8 mouse cellular contexts compared by ENCODE assay signal in genomic region chr19:7417911-7418849, GRCm38 (mm10). TPM values are rescaled to one million over a fixed set of nuclear protein-coding genes. Genes with fewer than 3 reads are reported as not detected.
A peak's percentile ranks its signal among the peaks of the same experiment; 100 is the strongest.
DNase-seq lines count a peak whose midpoint lies in the region; ATAC-seq and TF ChIP-seq lines count a peak whose summit lies in the region.

No protein-coding gene starts in this region.

- peak overlapping the region; percentile 55 for H3K4me3 ChIP-seq in cortical plate, adult 2 months (ENCODE audit: insufficient read depth, low read length)
- H3K4me3 ChIP-seq in limb, embryonic 12.5 days (replicated peaks) = peak overlapping the region; percentile 90
- peak overlapping the region; percentile 78 for H3K4me3 ChIP-seq in midbrain, embryonic 12.5 days

- peak; percentile 54 for DNase-seq in adrenal gland, adult 8-10 months
- peak; percentile 82 for DNase-seq in gastrocnemius, postnatal 14 days
- peak; percentile 81 for DNase-seq in induced T-regulatory cell, adult 2 months (ENCODE audit: low read depth)
- peak; percentile 57 for DNase-seq in skeletal muscle tissue, adult 2 months (ENCODE audit: low read depth, low spot score)
- peak; percentile 76 for DNase-seq in yolk sac, embryonic 10.5 days (ENCODE audit: low spot score)

- peak overlapping the region; percentile 77 for H3K4me2 ChIP-seq in limb, embryonic 12.5 days
- H3K4me2 ChIP-seq in midbrain, embryonic 12.5 days (replicated peaks) = peak overlapping the region; percentile 80

- ATAC-seq in limb, embryonic 12.5 days (ENCODE audit: insufficient number of reproducible peaks, insufficient read depth, low FRiP score, low TSS enrichment, low read depth) = peak; percentile 52
- peak; percentile 53 for ATAC-seq in midbrain, embryonic 12.5 days (ENCODE audit: low FRiP score, low read depth)

- no peak overlapping the region for H3K27ac ChIP-seq in cortical plate, adult 2 months (ENCODE audit: insufficient read depth, low read length)
- H3K27ac ChIP-seq in limb, embryonic 12.5 days = peak overlapping the region; percentile 97
- H3K27ac ChIP-seq in midbrain, embryonic 12.5 days (replicated peaks) = peak overlapping the region; percentile 98

- H3K36me3 ChIP-seq in limb, embryonic 12.5 days = peaks cover 38% of the 10 kb centered on the region
- H3K36me3 ChIP-seq in midbrain, embryonic 12.5 days = peaks cover 32% of the 10 kb centered on the region

- under 1% methylated on average over 51 of the region's 59 CpGs for WGBS in limb, embryonic 12.5 days
- under 1% methylated on average over 31 of the region's 59 CpGs for WGBS in midbrain, embryonic 12.5 days

- peak; percentile 30 for TF ChIP-seq CTCF in cortical plate, adult 2 months (IDR thresholded peaks at IDR 0.05; ENCODE audit: extremely low read depth, insufficient read depth, low read length)

- peak overlapping the region; percentile 99 for H3K9ac ChIP-seq in limb, embryonic 12.5 days (replicated peaks)
- peak overlapping the region; percentile 100 for H3K9ac ChIP-seq in midbrain, embryonic 12.5 days (replicated peaks)

- intact Hi-C loops in gastrocnemius, postnatal 14 days (cut with DNase I; ENCODE audit: low total_unique reads) = loop anchor here (5.0 kb wide), 1 partner anchor 151 kb away; the partner anchor contains the start of gene Rcor2

- peaks cover 3% of the 10 kb centered on the region for H3K4me1 ChIP-seq in cortical plate, adult 2 months (ENCODE audit: control insufficient read depth, insufficient read depth, low read length)
- peaks cover 57% of the 10 kb centered on the region for H3K4me1 ChIP-seq in limb, embryonic 12.5 days (replicated peaks)
- H3K4me1 ChIP-seq in midbrain, embryonic 12.5 days = peaks cover 57% of the 10 kb centered on the region

- no peaks in the 10 kb centered on the region for H3K27me3 ChIP-seq in limb, embryonic 12.5 days
- peaks cover 5% of the 10 kb centered on the region; the same call in 1 of the 2 replicates for H3K27me3 ChIP-seq in midbrain, embryonic 12.5 days

- H3K9me3 ChIP-seq in limb, embryonic 12.5 days = no peaks in the 10 kb centered on the region
- H3K9me3 ChIP-seq in midbrain, embryonic 12.5 days = no peaks in the 10 kb centered on the region

- no peak for TF ChIP-seq POLR2A in cortical plate, adult 2 months (IDR thresholded peaks at IDR 0.05; ENCODE audit: extremely low read depth, insufficient read depth, low read length)

RNA-seq across cellular contexts. Expression of gene 2700081O15Rik, which starts 0.8 kb away (rescaled TPM):
- 10 to 100 TPM; 20.2 to 29.5 (median 27.3) TPM for total RNA-seq in adrenal gland, adult 8-10 months (2022)
- 26.7 and 32.9 TPM in 2 replicates for polyA plus RNA-seq in cortical plate, adult 2 months (2012; rRNA removed)
- total RNA-seq in gastrocnemius, postnatal 14 days (2021) = 10 to 100 TPM; 10.7 to 11.4 TPM
- 11.0 and 12.0 TPM in 2 replicates for polyA plus RNA-seq in limb, embryonic 12.5 days (2016; fragmentation: Nextera tagmentation; extraction: Ambion mirVana)
- polyA plus RNA-seq in midbrain, embryonic 12.5 days (2016; fragmentation: Nextera tagmentation; extraction: Ambion mirVana) = 15.4 and 17.4 TPM in 2 replicates

RNA-seq across cellular contexts. Expression of gene Spindoc, which starts 35.4 kb away (rescaled TPM):
- total RNA-seq in adrenal gland, adult 8-10 months (2022) = 10 to 100 TPM; 20.3 to 27.0 (median 25.5) TPM
- polyA plus RNA-seq in cortical plate, adult 2 months (2012; rRNA removed) = 22.6 and 22.8 TPM in 2 replicates
- total RNA-seq in gastrocnemius, postnatal 14 days (2021) = 1 to 10 TPM; 9.4 to 9.5 TPM
- polyA plus RNA-seq in limb, embryonic 12.5 days (2016; fragmentation: Nextera tagmentation; extraction: Ambion mirVana) = 41.2 and 45.1 TPM in 2 replicates
- 44.0 and 48.3 TPM in 2 replicates for polyA plus RNA-seq in midbrain, embryonic 12.5 days (2016; fragmentation: Nextera tagmentation; extraction: Ambion mirVana)
